Mouse (Mus musculus): Measurements from ENCODE around the gene Kctd2. TPM values are rescaled to one million over a fixed set of nuclear protein-coding genes. Genes with fewer than 3 reads are reported as not detected.

Gene Kctd2
- polyA plus RNA-seq, 1 experiment = 45.9 TPM

DNA sequence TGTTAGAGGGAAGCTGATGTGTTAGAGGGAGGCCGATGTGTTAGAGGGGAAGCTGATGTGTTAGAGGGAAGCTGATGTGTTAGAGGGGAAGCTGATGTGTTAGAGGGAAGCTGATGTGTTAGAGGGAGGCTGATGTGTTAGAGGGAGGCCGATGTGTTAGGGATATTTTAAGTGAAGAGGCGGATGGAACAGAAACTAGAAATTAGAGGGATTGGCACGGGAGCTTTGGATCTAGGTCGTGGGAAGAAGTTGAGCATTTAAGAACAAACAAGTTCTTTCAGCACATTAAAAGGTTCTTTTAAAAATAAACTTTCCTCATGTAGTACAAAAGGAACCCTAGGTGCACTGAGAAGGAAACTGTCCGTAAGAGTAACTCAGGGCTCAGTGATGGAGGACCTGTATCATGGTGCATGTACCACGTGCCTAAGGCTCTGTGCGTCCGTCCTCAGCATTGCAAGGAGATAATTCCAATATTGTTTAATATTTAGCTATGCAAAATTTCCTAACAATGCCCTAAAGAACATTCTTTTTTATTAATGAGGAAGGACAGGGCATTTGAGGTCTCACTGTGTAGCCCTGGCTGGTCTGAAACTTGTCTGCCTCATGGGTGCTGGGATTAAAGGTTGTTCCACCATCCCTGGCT lies 58.5 kb downstream of the Kctd2 start:
- no peak for TF ChIP-seq CTCF (IDR thresholded peaks at IDR 0.05; ENCODE audit: borderline replicate concordance, extremely low read depth, insufficient read depth, insufficient read length)
- DNase-seq (ENCODE audit: low read depth) = no peak

Other genes starting within 250 kb of the Kctd2 start
- gene Tmem104, start 232.6 kb upstream of the Kctd2 start, polyA plus RNA-seq (2012; rRNA removed) = 7.1 and 10.7 TPM in 2 replicates
- 16.0 and 16.9 TPM in 2 replicates for gene Nat9, start 232.3 kb upstream of the Kctd2 start, polyA plus RNA-seq (2012; rRNA removed)
- gene Grin2c, start 152.9 kb upstream of the Kctd2 start, polyA plus RNA-seq (2012; rRNA removed) = 0.89 and 1.2 TPM in 2 replicates
- 26.1 and 32.4 TPM in 2 replicates for gene Fdxr, start 143.1 kb upstream of the Kctd2 start, polyA plus RNA-seq (2012; rRNA removed)
- 1.6 and 2.4 TPM in 2 replicates for gene Fads6, start 122.5 kb upstream of the Kctd2 start, polyA plus RNA-seq (2012; rRNA removed)
- gene Otop2, start 113.0 kb upstream of the Kctd2 start, polyA plus RNA-seq (2012; rRNA removed) = 0.13 and 0.15 TPM in 2 replicates
- gene Ush1g, start 98.1 kb upstream of the Kctd2 start, polyA plus RNA-seq (2012; rRNA removed) = 0.04 and 0.11 TPM in 2 replicates
- gene Otop3, start 85.4 kb upstream of the Kctd2 start, polyA plus RNA-seq (2012; rRNA removed) = 0.29 and 0.64 TPM in 2 replicates
- 61.7 and 64.8 TPM in 2 replicates for gene Hid1, start 52.4 kb upstream of the Kctd2 start, polyA plus RNA-seq (2012; rRNA removed)
- 39.1 and 50.8 TPM in 2 replicates for gene Cdr2l, start 38.2 kb upstream of the Kctd2 start, polyA plus RNA-seq (2012; rRNA removed)
- 115 and 126 TPM in 2 replicates for gene Mrpl58, start 16.4 kb upstream of the Kctd2 start, polyA plus RNA-seq (2012; rRNA removed)
- 399 and 402 TPM in 2 replicates for gene Atp5h, start 166 bp upstream of the Kctd2 start, polyA plus RNA-seq (2012; rRNA removed)
- 0.04 and 0.12 TPM in 2 replicates for gene Trim80, start 20.4 kb downstream of the Kctd2 start, polyA plus RNA-seq (2012; rRNA removed)
- not detected in 2 replicates for gene Slc16a5, start 42.3 kb downstream of the Kctd2 start, polyA plus RNA-seq (2012; rRNA removed)
- 12.4 and 15.1 TPM in 2 replicates for gene Armc7, start 55.5 kb downstream of the Kctd2 start, polyA plus RNA-seq (2012; rRNA removed)
- 67.9 and 84.3 TPM in 2 replicates for gene Nt5c, start 71.7 kb downstream of the Kctd2 start, polyA plus RNA-seq (2012; rRNA removed)
- 1,229 and 1,645 TPM in 2 replicates for gene Jpt1, start 94.3 kb downstream of the Kctd2 start, polyA plus RNA-seq (2012; rRNA removed)
- 702 and 773 TPM in 2 replicates for gene Sumo2, start 116.1 kb downstream of the Kctd2 start, polyA plus RNA-seq (2012; rRNA removed)
- 105 and 168 TPM in 2 replicates for gene Nup85, start 144.3 kb downstream of the Kctd2 start, polyA plus RNA-seq (2012; rRNA removed)
- gene Mrps7, start 183.8 kb downstream of the Kctd2 start, polyA plus RNA-seq (2012; rRNA removed) = 35.5 and 36.7 TPM in 2 replicates
- gene Gga3, start 183.9 kb downstream of the Kctd2 start, polyA plus RNA-seq (2012; rRNA removed) = 43.3 and 57.1 TPM in 2 replicates
- gene Mif4gd, start 192.8 kb downstream of the Kctd2 start, polyA plus RNA-seq (2012; rRNA removed) = 18.0 and 19.2 TPM in 2 replicates
- gene Slc25a19, start 208.2 kb downstream of the Kctd2 start, polyA plus RNA-seq (2012; rRNA removed) = 55.1 and 71.1 TPM in 2 replicates